Mouse (Mus musculus): ENCODE measurements at regions not wholly inside any gene's neighbourhood (a gene's known extent, or its start where the extent isn't known, plus 50 kb on each side); places are given as distances from the start of the nearest gene placed in this dataset.

DNA sequence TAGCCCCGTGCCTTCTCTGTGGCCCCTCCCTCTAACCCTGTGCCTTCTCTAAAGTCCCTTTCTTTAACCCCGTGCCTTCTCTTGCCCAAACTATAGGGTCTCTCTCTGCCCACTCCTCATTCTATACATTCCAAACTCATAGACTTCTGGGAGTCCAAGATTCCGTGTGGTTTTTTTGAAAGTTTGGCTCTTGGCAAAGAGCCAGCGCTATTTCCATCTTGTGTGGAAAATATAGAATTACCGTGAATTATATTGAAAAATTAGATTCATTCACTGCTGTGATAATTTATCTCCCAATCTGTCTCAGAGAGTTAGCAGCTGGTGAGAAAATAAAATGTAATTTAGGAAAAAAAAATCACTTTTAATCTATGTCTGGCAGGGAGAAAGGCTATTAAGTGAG lies 234.6 kb downstream of the CK137956 start:
- TF ChIP-seq CTCF (IDR thresholded peaks at IDR 0.05; ENCODE audit: extremely low read depth, insufficient read length, insufficient replicate concordance, low read depth, low read length) (no peak), POLR2A (IDR thresholded peaks at IDR 0.05; ENCODE audit: low read depth, low read length) (no peak)

Measured in small intestine, adult 2 months (tissue).